Mouse (Mus musculus): ENCODE data around the gene Pdcd6.

GRCm38 (mm10) chr13:74260231-74260992 is 57.0 kb downstream of the Pdcd6 start:
- TF ChIP-seq CTCF (IDR thresholded peaks at IDR 0.05; ENCODE audit: low read depth): peak; percentile 54
- TF ChIP-seq EP300 (IDR thresholded peaks at IDR 0.05; ENCODE audit: low read depth): no peak

Measured in heart, postnatal 0 days (tissue).